Mouse (Mus musculus) E14TG2a.4 (cell line): ENCODE data around the gene Chd2.

Experiments
- CTCF ChIP-seq: conservative IDR thresholded peaks from 2 replicates; pipeline ENCODE4 v1.5.1; 2014; ENCODE audit warnings: low read length
- NANOG ChIP-seq: IDR thresholded peaks from 2 replicates; pipeline ENCODE4 v1.6.1; 2014; ENCODE audit warnings: borderline replicate concordance, low read length, mixed read lengths
- POU5F1 ChIP-seq: IDR thresholded peaks from 2 replicates; pipeline ENCODE4 v1.6.1; 2014; ENCODE audit warnings: low read length, borderline replicate concordance

DNA sequence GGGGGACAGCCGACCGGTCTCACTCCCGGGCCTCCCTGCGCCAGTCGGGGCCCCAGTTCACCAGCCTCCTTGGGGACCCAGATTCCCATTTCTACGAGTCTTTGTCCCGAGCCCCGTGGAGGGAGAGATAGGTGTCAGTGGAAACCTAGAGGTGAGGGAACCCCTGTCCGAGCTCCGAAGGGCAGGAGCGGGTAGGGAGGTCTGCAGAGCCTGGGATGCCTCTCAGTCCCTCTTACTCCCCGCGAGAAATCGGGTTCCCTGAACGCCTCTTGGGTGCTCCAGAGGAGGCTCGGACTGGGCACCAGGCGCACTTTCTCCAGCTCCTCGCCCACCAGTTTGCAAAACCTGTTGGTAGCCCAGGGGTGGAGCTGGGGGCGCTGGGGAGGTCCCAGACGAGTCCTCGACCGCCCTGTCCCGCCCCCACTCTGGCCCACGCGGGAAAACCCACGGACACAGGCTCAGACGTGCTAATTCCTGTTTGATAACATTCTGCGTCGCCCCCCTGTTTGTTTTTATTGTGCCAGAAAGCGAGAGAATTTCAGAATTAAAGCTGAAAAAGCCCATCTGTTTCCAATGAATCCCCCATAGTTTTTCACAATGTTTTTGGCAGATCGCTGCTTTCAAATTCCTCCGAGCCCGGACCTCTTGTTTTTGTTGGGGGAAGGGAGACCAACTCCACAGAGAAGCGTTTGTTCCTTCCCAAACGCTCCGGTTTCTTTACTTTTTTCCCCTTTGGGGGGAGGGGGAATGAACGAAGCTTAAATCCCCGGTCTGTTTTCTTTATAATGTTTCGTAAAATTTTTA is 149.9 kb downstream of the Chd2 start:
- no peak for TF ChIP-seq CTCF
- no peak for TF ChIP-seq POU5F1
- no peak for TF ChIP-seq NANOG
